Mouse (Mus musculus) gastrocnemius, adult 18-20 months (tissue): ENCODE data around the gene Gm15091. TPM values are rescaled to one million over a fixed set of nuclear protein-coding genes. Genes with fewer than 3 reads are reported as not detected.
"Not testable (repeated sequence)": the region's sequence is repeated elsewhere in the genome, so short reads cannot be mapped to it uniquely, and the experiment has no call there.

Source experiments
- DNase-seq: peaks from one replicate; pipeline ENCODE4 v3.0.0; 2021; ENCODE audit warnings: low spot score
- long read RNA-seq, 2 experiments: library from polyadenylated mRNA; stranded (forward); transcript quantifications; one replicate each; pipeline ENCODE4 v2.0.0; 2021
- total RNA-seq, 2 experiments: library from RNA; stranded (reverse); gene quantifications; 2 replicates each; pipeline ENCODE4 v1.2.3; 2021

Gm15091 gene
- total RNA-seq: not detected
- long read RNA-seq, experiment 1: 0 reads
- long read RNA-seq, experiment 2: 0 reads

GRCm38 (mm10) chrX:149941355-149941754 lies at the start of gene Gm15091:
Gene Gm15091, plus strand, starts transcription at chrX:149941655.
- not testable (repeated sequence) for DNase-seq

Other genes with a start within 250 kb of the Gm15091 start
- gene Gm15097, start 157.2 kb upstream of the Gm15091 start, total RNA-seq: not detected